Mouse (Mus musculus) layer of hippocampus, adult 18-20 months (tissue): ENCODE measurements around the gene Lyz1. TPM values are rescaled to one million over a fixed set of nuclear protein-coding genes. Genes with fewer than 3 reads are reported as not detected.
"Not testable (repeated sequence)": the region's sequence is repeated elsewhere in the genome, so short reads cannot be mapped to it uniquely, and the experiment has no call there.

Experiments used
- DNase-seq, 2 experiments: peaks; one replicate each; pipeline ENCODE4 v3.0.0; 2022; ENCODE audit warnings: low spot score in 2 of 2
- total RNA-seq, 2 experiments: library from RNA; stranded (reverse); gene quantifications; 2 replicates each; pipeline ENCODE4 v1.2.3; 2021

Lyz1 gene
- total RNA-seq, 2 experiments from 2014 or later: 1.6 to 2.6 TPM

DNA sequence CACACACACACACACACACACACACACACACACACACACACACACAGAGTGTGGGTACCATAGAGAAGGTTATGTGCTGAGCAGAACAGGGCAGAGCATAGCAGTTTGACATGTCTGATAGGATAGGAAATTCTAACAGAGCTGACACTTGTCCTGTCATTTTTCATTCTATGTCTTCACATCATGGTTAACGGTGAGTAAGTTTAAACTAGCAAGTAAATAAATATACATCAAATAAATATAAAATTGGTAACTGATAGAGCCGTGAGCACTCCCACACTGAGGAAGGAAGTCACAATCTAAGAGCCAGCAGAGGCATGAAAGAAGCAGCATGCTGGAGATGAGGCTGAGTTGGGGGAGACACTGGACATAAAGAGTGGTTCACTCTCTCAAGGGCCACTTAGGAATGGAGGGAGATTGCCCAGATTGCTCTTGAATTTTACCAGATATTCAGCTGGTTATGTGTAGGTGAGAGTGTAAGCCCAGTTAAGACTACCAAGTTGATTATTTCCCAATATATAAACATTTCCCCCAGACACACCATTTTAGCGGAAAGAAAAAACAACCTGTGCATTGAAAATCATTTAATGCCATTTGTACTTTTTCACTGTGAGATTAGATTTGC, 5.3 kb downstream of the Lyz1 start:
- no peak for DNase-seq

DNA sequence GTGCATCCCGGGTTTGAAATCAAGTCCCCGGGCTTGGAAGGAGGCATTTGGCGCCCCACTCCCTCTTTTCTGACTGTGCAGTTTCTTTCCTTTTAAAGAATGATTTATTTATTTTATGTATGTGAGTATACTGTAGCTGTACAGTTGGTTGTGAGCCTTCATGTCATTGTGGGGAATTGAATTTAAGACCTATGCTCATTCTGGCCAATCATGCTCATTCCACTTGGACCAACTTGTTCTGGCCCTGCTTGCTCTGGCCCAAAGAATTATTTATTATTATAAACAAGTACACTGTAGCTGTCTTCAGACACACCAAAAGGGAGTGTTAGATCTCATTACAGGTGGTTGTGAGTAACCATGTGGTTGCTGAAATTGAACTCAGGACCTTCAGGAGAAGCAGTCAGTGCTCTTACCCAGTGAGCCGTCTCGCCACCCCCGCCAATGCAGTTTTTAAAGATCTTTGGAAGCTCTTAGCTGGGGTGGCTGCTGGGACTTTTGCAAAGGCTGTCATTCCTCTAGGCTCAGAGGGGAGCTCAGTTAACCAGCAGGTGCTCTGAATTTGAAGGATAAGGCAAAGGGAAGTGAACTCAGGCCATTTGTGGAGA, 6.2 kb downstream of the Lyz1 start:
- DNase-seq: no peak

DNA sequence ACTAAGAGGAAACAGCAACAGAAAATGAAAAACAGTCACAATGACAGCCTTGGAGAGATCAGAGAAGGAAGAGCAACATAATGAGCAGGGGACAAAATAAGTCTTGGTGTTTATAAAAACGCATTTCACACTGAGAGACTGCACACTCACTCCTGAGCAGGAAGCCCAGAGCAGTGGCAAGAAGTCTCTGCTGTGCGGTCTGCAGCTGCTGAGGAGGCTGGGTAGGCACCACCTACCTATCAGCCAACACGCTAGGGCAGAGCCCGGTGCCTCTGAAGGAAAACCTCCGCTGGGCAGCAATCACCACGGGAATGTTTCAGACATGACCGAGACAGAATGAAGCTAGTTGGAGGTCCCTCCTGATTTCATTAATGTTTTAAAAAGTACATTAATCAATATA, 7.1 kb downstream of the Lyz1 start:
- DNase-seq: not testable (repeated sequence)

DNA sequence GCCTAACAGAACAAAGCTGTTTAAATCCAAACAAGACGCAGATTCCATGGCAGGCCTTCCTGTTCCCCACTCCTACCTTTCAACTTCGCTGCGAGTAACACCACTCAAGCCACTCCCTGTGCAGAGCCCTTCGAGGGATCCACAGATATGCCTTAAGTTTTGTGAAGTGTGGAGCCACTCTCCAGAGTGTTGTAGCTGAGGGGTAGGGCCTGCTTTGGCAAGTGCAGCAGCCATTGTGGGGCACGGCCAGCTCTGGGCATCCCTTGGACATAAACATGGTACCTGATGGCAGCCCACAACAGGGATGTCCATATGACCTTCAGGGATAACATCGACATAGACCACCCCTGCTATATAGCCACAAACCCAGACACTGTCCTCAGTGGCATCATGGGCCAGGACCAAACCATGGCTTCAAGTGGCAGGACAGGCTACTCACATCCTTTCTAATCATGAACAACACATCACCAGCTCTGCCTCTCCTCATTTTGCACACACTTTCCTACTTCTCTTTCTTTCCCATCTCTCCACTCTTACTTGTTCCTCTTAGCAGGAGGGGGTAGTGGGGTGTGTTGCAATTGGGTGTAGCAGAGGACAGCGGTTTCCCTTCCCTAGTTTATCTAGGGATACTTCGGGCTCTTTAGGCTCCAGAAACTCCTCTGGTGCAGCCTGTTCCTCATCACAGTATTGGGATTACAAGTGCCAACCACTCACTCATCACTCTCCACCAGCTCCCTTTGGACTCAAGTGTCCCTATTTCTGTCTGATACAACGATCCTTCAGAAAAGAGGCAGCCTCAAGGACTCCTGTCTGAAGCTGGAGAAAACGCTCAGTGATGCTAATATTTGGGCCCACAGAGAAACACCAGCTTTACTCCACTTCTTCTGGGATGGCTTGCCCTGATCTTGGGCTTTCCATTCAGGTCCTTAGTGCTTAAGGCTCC, 7.8 kb downstream of the Lyz1 start:
- no peak for DNase-seq

DNA sequence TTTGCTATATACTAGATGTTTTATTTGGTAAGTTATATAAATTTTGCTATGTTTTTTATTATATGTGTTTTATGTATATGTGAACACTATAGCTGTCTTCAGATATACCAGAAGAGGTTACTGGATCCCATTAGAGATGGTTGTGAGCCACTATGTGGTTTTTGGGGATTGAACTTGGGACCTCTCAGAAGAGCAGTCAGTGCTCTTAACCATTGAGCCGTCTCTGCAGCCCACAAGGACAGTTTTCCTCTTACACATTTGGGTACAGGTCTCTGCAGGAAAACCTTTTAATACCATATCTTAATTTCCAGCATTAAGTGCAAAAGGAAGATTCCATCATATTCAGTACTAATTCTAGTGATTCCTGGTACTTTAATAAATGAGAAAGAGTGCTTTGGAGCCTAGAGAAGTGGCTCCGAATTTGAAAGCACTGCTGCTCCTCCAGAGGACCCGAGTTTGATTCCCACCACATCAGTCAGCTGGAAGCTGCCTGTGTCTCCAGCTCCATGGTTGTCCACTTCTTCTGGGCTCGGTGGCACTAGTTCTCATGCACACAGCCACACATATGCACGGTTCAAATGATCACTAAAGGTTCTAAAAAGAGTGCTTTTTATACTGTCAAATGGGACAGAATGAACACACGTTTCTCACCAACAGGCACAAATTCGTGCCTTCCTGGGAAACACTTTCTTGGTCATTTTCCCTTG, 8.6 kb downstream of the Lyz1 start:
- no peak for DNase-seq

DNA sequence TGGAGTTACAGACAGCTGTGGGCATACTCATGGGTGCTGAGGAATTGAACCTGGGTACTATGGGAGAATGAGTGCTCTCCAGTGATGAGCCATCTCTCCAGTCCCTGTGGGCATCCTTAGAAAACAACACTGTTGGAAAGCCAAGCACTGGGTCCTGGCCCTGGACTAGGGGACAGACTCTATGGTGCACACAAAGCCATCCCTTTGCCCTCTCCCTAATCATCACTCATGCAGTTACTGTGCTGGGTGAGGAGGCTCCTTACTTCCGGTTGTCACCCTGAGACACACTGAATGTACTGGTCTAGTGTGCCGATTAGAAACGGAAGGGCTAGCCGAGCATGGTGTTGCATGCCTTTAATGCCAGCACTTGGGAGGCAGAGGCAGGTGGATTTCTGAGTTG, 9.5 kb downstream of the Lyz1 start:
- DNase-seq: not testable (repeated sequence)

DNA sequence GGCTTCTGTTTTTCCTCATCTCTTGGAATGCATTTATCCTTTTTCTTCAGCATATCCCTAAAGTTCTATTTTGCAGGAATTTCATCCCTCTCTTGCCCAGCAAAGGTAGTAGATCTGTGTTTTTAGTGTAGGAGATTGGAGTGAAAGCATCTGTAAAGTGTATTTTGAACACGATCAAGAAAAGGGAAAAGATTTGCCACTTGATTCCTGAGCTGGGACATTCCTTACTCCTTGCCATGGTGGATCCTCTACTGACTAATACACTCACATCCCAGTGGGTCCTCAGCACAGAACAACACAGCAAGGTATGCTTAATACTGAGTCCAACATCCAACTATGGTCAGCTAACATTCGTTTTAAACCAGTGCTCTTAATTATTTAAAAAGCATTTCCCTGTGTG, 10.1 kb downstream of the Lyz1 start:
- no peak for DNase-seq

DNA sequence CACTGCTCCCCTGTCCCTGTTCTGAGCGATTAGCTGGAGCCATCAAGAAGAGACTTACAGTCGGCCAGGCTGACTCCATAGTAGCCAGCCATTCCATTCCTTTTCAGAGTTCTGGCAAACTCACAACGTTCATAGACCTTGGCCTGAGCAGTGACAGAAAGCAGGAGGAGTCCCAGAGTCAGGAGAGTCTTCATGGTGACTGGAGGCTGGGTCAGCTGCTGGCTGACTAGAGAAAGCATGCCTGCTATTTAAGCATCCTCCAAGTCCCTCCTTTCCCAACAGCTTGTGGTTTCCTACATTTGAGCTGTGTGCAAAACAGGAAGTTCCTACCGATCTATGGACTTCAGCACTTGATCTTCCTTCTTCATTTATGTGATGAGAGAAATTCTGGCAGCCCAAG, 10.6 kb downstream of the Lyz1 start, which contains the start of gene Lyz2:
Gene Lyz2 (minus strand): TSS at position 273 of the 400 bp plus-strand sequence.
- DNase-seq: no peak

DNA sequence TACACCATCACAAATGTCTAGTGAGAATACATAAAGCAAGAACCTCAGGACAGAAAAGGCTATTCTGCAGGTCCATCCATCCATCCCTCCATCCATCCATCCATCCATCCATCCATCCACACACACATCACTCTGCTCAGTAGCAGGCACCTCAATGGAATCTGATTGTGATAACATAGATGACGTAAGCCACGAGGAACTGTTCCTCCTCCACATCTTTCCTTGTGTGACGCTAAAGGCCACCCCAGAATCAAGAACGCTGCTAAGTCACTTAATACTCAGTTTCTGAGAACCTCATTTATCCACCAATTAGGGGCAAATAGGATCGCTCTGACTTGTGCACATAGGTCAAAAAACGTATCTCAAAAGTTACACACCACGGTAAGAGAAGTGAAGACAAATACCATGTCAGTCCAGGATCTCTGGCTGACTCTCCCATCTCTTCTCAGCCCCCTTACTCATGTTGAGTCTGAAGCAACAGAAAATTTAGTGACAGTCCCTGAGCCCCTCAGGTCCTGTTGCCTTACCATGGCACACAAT, 11.2 kb downstream of the Lyz1 start:
- no peak for DNase-seq

DNA sequence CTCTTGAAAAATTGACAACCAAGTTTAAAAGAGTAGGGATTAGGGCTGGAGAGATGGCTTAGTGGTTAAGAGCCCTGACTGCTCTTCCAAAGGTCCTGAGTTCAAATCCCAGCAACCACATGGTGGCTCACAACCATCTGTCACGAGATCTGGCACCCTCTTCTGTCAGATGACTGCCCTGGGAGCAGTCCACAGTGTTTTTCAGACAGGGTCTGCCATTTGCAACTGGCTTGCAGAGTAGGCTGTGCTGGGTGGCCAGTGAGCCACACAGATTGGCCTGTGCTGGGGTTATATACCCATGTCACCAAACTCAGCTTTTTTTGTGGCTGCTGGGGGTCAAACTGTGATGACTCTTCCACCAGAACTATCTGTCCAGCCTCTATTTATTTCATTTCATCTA, 12.7 kb downstream of the Lyz1 start:
- no peak for DNase-seq

DNA sequence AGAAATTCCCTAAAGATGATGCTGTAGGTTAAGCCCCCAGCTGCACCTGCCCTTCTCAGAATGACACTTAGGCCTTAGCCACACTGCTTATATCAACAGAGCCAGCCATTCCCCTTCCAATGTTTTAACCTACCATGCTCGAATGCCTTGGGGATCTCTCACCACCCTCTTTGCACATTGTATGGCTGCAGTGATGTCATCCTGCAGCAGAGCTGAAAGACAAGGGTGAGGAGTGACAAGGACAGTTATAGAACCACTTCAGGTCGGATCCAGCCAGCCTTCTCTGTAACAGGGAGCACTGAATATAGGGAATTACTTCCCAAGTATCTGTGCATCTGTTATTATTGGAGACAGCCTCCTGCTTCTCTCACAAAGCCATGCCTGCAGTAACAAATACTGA, 14.2 kb downstream of the Lyz1 start:
- not testable (repeated sequence) for DNase-seq

DNA sequence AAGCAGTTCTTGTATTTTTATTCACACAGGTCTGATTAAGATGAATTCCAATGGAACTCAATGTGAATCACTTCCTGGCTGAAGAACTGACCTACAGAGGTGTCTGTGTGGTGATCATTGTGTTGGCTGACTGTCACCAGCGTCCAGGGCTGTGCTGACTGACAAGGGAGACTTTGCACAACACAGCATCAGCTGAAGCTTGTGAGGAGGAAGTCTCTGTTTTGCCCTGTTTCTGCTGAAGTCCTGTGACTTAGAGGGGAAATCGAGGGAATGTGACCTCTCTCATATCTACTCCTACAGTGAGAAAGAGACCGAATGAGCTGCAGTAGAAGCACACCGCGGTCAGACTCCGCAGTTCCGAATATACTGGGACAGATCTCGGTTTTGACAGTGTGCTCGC, 14.9 kb downstream of the Lyz1 start:
- not testable (repeated sequence) for DNase-seq

DNA sequence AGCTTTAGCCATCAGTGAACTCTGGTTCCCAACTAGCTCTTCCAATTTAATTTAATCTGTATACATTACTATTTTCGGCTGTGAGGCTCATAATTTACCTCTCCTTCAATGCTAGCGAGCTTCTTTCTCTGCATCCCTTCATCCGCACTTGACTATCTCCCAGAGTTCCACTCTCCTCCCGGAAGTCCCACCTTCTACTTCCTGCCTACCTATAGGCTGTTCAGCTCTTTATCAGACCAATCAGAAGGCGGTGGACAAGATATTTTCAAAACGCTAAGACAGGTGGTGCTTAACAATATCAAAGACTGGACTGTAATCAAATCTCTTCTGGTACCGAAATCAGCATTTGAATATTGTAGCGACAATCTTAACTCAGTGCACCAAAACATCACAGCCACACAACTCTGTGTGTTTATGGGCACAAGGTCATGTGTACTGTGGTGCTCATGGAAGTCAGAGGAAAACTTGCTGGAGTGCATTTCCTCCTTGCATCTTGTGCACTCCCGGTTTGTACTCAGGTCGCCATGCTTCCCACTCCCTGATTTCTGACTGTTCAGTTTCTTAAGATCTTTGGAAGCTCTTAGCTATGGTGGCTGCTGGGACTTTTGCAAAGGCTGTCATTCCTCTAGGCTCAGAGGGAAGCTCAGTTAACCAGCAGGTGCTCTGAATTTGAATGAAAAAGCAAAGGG, 16.8 kb downstream of the Lyz1 start:
- DNase-seq: no peak

DNA sequence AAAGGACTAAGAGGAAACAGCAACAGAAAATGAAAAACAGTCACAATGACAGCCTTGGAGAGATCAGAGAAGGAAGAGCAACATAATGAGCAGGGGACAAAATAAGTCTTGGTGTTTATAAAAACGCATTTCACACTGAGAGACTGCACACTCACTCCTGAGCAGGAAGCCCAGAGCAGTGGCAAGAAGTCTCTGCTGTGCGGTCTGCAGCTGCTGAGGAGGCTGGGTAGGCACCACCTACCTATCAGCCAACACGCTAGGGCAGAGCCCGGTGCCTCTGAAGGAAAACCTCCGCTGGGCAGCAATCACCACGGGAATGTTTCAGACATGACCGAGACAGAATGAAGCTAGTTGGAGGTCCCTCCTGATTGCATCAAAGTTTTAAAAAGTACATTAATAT, 18.0 kb downstream of the Lyz1 start:
- not testable (repeated sequence) for DNase-seq

DNA sequence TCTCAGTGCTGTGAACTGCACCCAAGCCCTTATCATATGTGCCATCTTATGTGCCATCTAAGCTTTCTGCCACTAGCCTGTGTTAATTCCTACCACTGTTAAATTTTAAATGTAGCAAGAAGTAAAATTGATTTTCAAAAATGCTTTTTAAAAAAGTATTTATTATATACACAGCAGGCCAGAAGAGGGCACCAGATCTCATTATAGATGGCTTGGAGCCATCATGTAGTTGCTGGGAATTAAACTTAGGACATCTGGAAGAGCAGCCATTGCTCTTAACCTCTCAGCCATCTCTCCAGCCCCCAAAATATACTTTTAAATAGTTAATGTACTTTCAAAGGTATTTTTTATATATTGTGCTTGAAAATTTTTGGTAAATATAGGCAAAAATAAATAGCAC, 20.6 kb downstream of the Lyz1 start:
- no peak for DNase-seq

DNA sequence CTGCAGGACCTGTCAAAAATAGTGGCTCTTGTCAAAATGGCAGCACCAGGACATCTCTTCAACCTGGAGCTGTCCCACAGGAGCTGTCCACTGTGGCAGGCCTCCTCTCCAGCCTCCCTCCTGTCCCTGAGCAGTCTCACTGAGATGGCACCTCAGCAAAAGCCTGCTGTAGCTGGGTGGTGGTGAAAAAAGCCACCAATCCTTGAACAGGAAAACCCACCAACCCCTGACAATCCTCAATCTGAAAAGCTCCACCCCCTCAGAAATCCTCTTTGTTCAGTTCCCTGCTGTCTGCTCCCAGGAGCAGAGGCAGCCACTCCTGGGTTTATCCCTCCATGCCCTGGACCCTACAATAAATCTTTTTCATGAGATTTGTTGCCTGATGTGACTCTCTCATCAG, 32.8 kb downstream of the Lyz1 start:
- no peak for DNase-seq

DNA sequence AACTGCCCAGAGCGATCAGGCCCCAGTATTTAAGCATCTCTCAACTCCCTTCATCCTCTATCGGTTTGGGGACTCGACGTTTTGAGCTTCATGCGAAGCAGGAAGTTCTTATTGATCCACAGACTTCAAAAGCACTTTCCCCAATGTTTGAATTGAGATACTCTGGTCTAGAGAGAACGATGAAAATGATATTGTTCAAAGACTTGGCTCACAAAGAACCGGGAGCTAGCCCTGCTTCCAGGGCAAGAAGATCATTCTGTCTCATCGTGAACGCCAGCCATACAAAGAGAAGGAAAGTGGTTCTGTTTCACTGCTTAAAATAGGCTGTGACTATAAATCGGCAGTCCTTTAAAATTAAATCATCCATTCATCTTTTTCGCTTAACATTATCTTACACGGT, 54.1 kb downstream of the Lyz1 start, which contains the start of gene 9530003J23Rik:
Gene 9530003J23Rik (minus strand): TSS at position 101 of the 400 bp plus-strand sequence.
- no peak for DNase-seq
